Comparison of ENCODE assay signal across 19 mouse cellular contexts in the genomic region with DNA sequence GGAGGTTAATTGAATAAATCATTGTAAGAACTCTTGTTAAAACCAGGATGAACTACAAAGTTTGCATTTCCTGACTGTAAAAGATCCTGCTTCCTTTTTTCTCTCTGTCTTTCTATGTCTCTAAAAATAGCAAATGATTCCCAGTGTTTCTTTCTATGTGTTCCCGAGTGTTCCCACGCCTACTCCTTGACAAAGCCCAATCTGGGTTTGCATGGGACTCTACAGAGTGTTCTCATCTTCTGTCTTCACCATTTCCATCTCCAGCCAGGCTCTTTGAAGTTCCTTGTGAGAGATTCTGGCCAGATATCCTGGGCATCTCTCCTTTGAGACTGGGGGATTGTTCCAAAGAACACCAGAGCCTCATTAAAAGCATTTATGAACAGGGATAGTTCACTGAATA.
DNase-seq lines count a peak whose midpoint lies in the region; ATAC-seq lines count a peak whose summit lies in the region.
"Had no signal": no experiment of that assay in that cellular context is flagged by ENCODE, and none has a peak within 500 bp of the region (broad histone marks: within the 10 kb centered on the region; RNA-seq: fewer than 3 reads in every experiment).

No protein-coding gene starts in this region.

- H3K27me3 ChIP-seq in midbrain, embryonic 14.5 days (ENCODE audit: control insufficient read depth, insufficient read depth, low read length) = peaks cover 9% of the 10 kb centered on the region; the same call in 1 of the 2 replicates
- H3K27me3 ChIP-seq in midbrain, embryonic 13.5 days = peaks cover 42% of the 10 kb centered on the region
- H3K27me3 ChIP-seq: embryonic facial prominence, embryonic 12.5 days; heart, embryonic 12.5 days; liver, embryonic 15.5 days; megakaryocyte, embryonic 14.5 days had no signal

- no peak overlapping the region for H3K27ac ChIP-seq in midbrain, embryonic 14.5 days (replicated peaks; ENCODE audit: low read depth, low read length)
- H3K27ac ChIP-seq in midbrain, embryonic 13.5 days = no peak overlapping the region
- H3K27ac ChIP-seq: embryonic facial prominence, embryonic 12.5 days; hindbrain, embryonic 14.5 days; limb, embryonic 12.5 days; liver, embryonic 15.5 days had no signal

- H3K4me3 ChIP-seq in midbrain, embryonic 14.5 days (replicated peaks; ENCODE audit: low read depth, low read length) = no peak overlapping the region
- H3K4me3 ChIP-seq in midbrain, embryonic 13.5 days (replicated peaks) = no peak overlapping the region
- H3K4me3 ChIP-seq: embryonic facial prominence, embryonic 12.5 days; heart, embryonic 12.5 days; limb, embryonic 12.5 days; liver, embryonic 15.5 days; megakaryocyte, embryonic 14.5 days had no signal

- no peaks in the 10 kb centered on the region for H3K9me3 ChIP-seq in midbrain, embryonic 14.5 days (ENCODE audit: control insufficient read depth, low read length)
- no peaks in the 10 kb centered on the region for H3K9me3 ChIP-seq in midbrain, embryonic 13.5 days
- H3K9me3 ChIP-seq: embryonic facial prominence, embryonic 12.5 days; heart, embryonic 12.5 days; limb, embryonic 12.5 days; liver, embryonic 15.5 days had no signal

- no peaks in the 10 kb centered on the region for H3K36me3 ChIP-seq in midbrain, embryonic 14.5 days (ENCODE audit: control insufficient read depth, insufficient read depth, low read length)
- H3K36me3 ChIP-seq in midbrain, embryonic 13.5 days = no peaks in the 10 kb centered on the region
- H3K36me3 ChIP-seq: embryonic facial prominence, embryonic 12.5 days; heart, embryonic 12.5 days; limb, embryonic 12.5 days; liver, embryonic 15.5 days had no signal

- no peak overlapping the region for H3K4me2 ChIP-seq in midbrain, embryonic 14.5 days (ENCODE audit: low read length)
- no peak overlapping the region for H3K4me2 ChIP-seq in midbrain, embryonic 13.5 days (replicated peaks)
- H3K4me2 ChIP-seq: embryonic facial prominence, embryonic 12.5 days; heart, embryonic 12.5 days; hindbrain, embryonic 14.5 days; limb, embryonic 12.5 days; liver, embryonic 15.5 days had no signal

- no peak for ATAC-seq in midbrain, embryonic 14.5 days (ENCODE audit: low FRiP score, low TSS enrichment)
- no peak for ATAC-seq in midbrain, embryonic 13.5 days
- ATAC-seq: intestine, postnatal 0 days had no signal

- peak; percentile 41 to 47 for DNase-seq in frontal cortex, adult 2 months (ENCODE audit: extremely low spot score in 1 of 2, low spot score in 1 of 2)
- no peak for DNase-seq in frontal cortex, postnatal 14 days (ENCODE audit: low spot score in 2 of 2)
- DNase-seq in midbrain, embryonic 14.5 days = peak; percentile 13
- peak; percentile 72 for DNase-seq in layer of hippocampus, adult 9-11 months
- DNase-seq in right cerebral cortex, postnatal 25 days = peak; percentile 11
- no peak for DNase-seq in lung, postnatal 36 days
- no peak for DNase-seq in urinary bladder, postnatal 25 days (ENCODE audit: low spot score)
- DNase-seq: adrenal gland, postnatal 10 days; cerebellum, adult 18-20 months; kidney, postnatal 36 days; lung, postnatal 10 days had no signal

- no peak overlapping the region for H3K9ac ChIP-seq in midbrain, embryonic 14.5 days (replicated peaks; ENCODE audit: low read length)
- H3K9ac ChIP-seq in midbrain, embryonic 13.5 days (replicated peaks) = no peak overlapping the region
- H3K9ac ChIP-seq: embryonic facial prominence, embryonic 12.5 days; heart, embryonic 12.5 days; hindbrain, embryonic 14.5 days; limb, embryonic 12.5 days; liver, embryonic 15.5 days had no signal

- peaks cover 6% of the 10 kb centered on the region for H3K4me1 ChIP-seq in midbrain, embryonic 14.5 days (ENCODE audit: control insufficient read depth, insufficient read depth, low read length)
- H3K4me1 ChIP-seq in midbrain, embryonic 13.5 days (replicated peaks) = peaks cover 20% of the 10 kb centered on the region
- H3K4me1 ChIP-seq: heart, embryonic 12.5 days; liver, embryonic 15.5 days; megakaryocyte, embryonic 14.5 days had no signal

- WGBS in midbrain, embryonic 14.5 days = 73% methylated on average over 2 of the region's 2 CpGs
- 57% methylated on average over 2 of the region's 2 CpGs for WGBS in midbrain, embryonic 13.5 days

Comparison
In these comparisons a context has a peak if more than half of its experiments do, and no peak if none do; other contexts are left out.
1. DNase-seq: peak in frontal cortex, adult 2 months (2 of 2), midbrain, embryonic 14.5 days (single experiment), layer of hippocampus, adult 9-11 months (single experiment) and right cerebral cortex, postnatal 25 days (single experiment); none in frontal cortex, postnatal 14 days (0 of 2), lung, postnatal 36 days (single experiment) and urinary bladder, postnatal 25 days (single experiment).